Mouse (Mus musculus) heart, embryonic 13.5 days (tissue): ENCODE results near the gene St7. TPM values are rescaled to one million over a fixed set of nuclear protein-coding genes. Genes with fewer than 3 reads are reported as not detected.

Experiments used
- ATAC-seq: fragments of 200-750 bp; cut with Nextera tagmentation; 2 replicates; pipeline ENCODE4 v1.8.0; 2017; ENCODE audit warnings: moderate TSS enrichment; ENCODE audit not compliant: insufficient number of reproducible peaks, low FRiP score, low TSS enrichment; ENCODE audit errors: extremely low read depth
- H3K27ac ChIP-seq: fragments of 300-500 bp; sonication (generic); replicated peaks from 2 replicates; pipeline ENCODE4 v1.5.1; 2015; ENCODE audit warnings: moderate library complexity, mild to moderate bottlenecking, inconsistent platforms
- H3K27me3 ChIP-seq: fragments of 300-500 bp; sonication (generic); replicated peaks from 2 replicates; pipeline ENCODE4 v1.6.1; 2015; ENCODE audit warnings: mild to moderate bottlenecking, inconsistent platforms
- H3K36me3 ChIP-seq: fragments of 300-500 bp; sonication (generic); 2 replicates; pipeline ENCODE4 v1.6.1; 2015; ENCODE audit warnings: mild to moderate bottlenecking, inconsistent platforms
- H3K4me1 ChIP-seq: fragments of 300-500 bp; sonication (generic); 2 replicates; pipeline ENCODE4 v1.6.1; 2015; ENCODE audit warnings: inconsistent platforms
- H3K4me2 ChIP-seq: fragments of 300-500 bp; sonication (generic); 2 replicates; pipeline ENCODE4 v1.6.1; 2015; ENCODE audit warnings: inconsistent platforms, mild to moderate bottlenecking, moderate library complexity
- H3K4me3 ChIP-seq: fragments of 300-500 bp; sonication (generic); 2 replicates; pipeline ENCODE4 v1.5.1; 2015; ENCODE audit warnings: moderate library complexity, mild to moderate bottlenecking, inconsistent platforms
- H3K9ac ChIP-seq: fragments of 300-500 bp; sonication (generic); 2 replicates; pipeline ENCODE4 v1.6.1; 2015; ENCODE audit warnings: inconsistent platforms, mild to moderate bottlenecking, moderate library complexity
- H3K9me3 ChIP-seq: fragments of 300-500 bp; sonication (generic); 2 replicates; pipeline ENCODE4 v1.6.1; 2016; ENCODE audit warnings: inconsistent platforms
- WGBS: fragments of 180-500 bp; shearing (Covaris S2); methylation state at CpG from one replicate; pipeline ENCODE4 v1.1.7; 2015; ENCODE audit warnings: mixed read lengths; 5-methylcytosine and 5-hydroxymethylcytosine counted together
- polyA plus RNA-seq: library from polyadenylated mRNA; unstranded; fragments of >200 nt; fragmentation: Nextera tagmentation; extraction: Ambion mirVana; gene quantifications from 2 replicates; pipeline ENCODE4 v1.2.1, GENCODE M21; 2015

St7 gene
- polyA plus RNA-seq, 1 experiment from 2014 or later, result 25.9 TPM

DNA sequence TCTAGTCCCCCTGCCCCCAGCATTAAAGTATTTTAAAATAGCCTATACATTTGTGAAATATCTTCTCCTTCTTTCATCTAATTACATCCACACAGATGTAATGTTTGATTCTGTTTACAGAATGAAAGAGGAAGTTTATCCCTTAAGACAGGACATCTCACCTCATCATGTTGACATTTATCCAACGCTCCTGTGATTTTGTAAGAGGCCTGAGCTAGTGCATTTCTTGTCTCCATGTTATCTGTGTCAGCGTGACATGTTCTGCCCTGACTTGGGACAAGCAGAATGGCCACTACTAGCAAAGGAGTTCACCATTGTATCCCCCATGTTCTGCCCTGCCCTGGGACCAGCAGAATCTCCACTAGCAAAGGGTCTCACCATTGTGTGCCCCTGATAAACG lies 270.7 kb downstream of the St7 start:
- 51% methylated on average over 3 of the region's 3 CpGs for WGBS

DNA sequence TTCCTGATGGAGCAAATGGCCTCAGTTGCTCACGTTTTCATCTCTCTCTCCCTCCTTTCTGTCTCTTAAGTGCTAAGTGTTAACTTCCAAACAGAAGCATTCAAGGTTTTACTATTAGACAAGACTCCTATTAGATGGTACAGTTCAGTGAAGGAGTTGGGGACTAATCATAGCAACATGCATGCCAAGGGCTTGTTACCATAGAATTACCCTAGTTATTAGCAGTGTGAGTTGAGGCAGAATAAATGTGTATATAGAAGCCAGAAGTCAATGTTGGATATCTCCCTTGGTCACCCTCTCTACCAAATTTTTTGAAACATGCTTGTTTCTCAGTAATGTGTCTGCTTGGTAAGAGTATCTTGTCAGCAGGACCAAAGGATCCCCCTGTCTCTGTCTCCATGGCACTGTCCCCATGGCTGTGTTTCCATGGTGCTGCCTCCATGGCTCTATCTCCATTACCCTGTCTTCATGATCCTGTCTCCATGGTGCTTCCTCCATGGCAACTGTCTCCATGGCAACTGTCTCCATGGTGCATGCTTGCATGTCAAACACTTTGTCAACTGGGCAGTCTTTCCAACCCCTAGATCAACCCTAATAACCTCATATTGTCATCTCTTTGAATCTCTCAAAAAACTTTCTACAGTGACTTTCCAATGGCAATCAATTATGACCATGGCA lies 275.9 kb downstream of the St7 start:
- ATAC-seq, result no peak
- H3K36me3 ChIP-seq, result no peaks in the 10 kb centered on the region
- WGBS, result 62% methylated on average over 1 of the region's 1 CpGs

More for the DNA sequence above, 270.7 kb downstream of the St7 start:
- H3K36me3 ChIP-seq, result no peaks in the 10 kb centered on the region
- no peaks in the 10 kb centered on the region for H3K4me1 ChIP-seq
- H3K9me3 ChIP-seq, result no peaks in the 10 kb centered on the region
- H3K27ac ChIP-seq, result no peak overlapping the region
- H3K9ac ChIP-seq, result no peak overlapping the region
- no peak for ATAC-seq
- H3K4me3 ChIP-seq, result no peak overlapping the region
- no peaks in the 10 kb centered on the region for H3K27me3 ChIP-seq
- no peak overlapping the region for H3K4me2 ChIP-seq

GRCm38 (mm10) chr6:17969815-17970214 lies 277.1 kb downstream of the St7 start:
- Histone ChIP-seq H3K27ac (no peak overlapping the region), H3K9ac (no peak overlapping the region), H3K36me3 (no peaks in the 10 kb centered on the region), H3K9me3 (no peaks in the 10 kb centered on the region), H3K27me3 (no peaks in the 10 kb centered on the region), H3K4me1 (no peaks in the 10 kb centered on the region), H3K4me3 (no peak overlapping the region), H3K4me2 (no peak overlapping the region)
- no peak for ATAC-seq
- WGBS, result 81% methylated on average over 1 of the region's 1 CpGs

More for the DNA sequence above, 275.9 kb downstream of the St7 start:
- H3K4me1 ChIP-seq, result no peaks in the 10 kb centered on the region
- no peak overlapping the region for H3K4me2 ChIP-seq
- H3K9ac ChIP-seq, result no peak overlapping the region
- no peaks in the 10 kb centered on the region for H3K27me3 ChIP-seq
- H3K27ac ChIP-seq, result no peak overlapping the region
- no peak overlapping the region for H3K4me3 ChIP-seq
- H3K9me3 ChIP-seq, result no peaks in the 10 kb centered on the region

GRCm38 (mm10) chr6:17971393-17971792 lies 278.7 kb downstream of the St7 start:
- Histone ChIP-seq H3K4me2 (no peak overlapping the region), H3K27ac (no peak overlapping the region), H3K9me3 (no peaks in the 10 kb centered on the region), H3K4me3 (no peak overlapping the region), H3K4me1 (no peaks in the 10 kb centered on the region), H3K27me3 (no peaks in the 10 kb centered on the region), H3K36me3 (no peaks in the 10 kb centered on the region), H3K9ac (no peak overlapping the region)
- no peak for ATAC-seq

DNA sequence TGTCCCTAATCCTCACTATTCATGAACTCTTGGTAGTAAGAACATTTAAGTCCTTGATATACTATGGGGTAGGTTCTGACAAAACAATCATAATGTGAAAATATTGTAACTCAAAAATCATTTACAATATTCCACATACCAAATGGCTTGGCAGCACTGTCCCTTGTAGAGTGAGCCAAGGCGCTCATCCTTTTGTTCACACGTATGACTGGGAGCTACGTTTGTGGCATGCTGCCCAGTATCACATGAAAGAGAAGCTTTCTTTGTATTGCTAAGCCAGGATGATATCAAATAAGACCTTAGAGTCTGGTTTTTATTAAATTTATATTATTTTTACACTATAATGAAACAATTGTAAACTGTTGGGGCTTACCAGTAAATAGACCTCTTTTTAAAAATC lies 281.7 kb downstream of the St7 start:
- H3K4me2 ChIP-seq, result no peak overlapping the region
- H3K27ac ChIP-seq, result no peak overlapping the region
- H3K4me3 ChIP-seq, result no peak overlapping the region
- 71% methylated on average over 3 of the region's 3 CpGs for WGBS
- no peak for ATAC-seq
- H3K4me1 ChIP-seq, result no peaks in the 10 kb centered on the region
- no peaks in the 10 kb centered on the region for H3K36me3 ChIP-seq
- no peaks in the 10 kb centered on the region for H3K9me3 ChIP-seq
- H3K9ac ChIP-seq, result no peak overlapping the region
- no peaks in the 10 kb centered on the region for H3K27me3 ChIP-seq

DNA sequence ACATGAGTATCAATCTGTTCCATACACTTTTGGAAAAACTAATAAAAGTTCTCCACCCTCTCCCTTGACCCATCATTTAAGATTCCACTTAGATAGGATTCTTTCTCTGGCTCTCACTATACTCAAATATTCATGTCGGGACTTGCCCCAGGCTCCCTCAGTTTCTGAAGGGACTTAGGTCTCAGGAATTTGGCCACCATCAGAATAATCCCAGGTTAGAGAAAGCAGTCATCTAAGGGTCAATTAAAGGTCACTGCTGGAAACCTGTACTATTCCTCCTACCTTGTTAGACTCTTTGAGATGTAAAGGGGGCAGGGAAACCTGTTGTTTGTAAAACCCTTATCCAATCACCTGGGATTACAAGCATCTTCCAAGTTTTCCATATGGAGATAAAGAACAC lies 284.4 kb downstream of the St7 start:
- no peak overlapping the region for H3K9ac ChIP-seq
- no peak for ATAC-seq
- 51% methylated on average over 1 of the region's 1 CpGs for WGBS
- H3K27me3 ChIP-seq, result no peaks in the 10 kb centered on the region
- H3K9me3 ChIP-seq, result no peaks in the 10 kb centered on the region
- H3K27ac ChIP-seq, result no peak overlapping the region
- H3K4me2 ChIP-seq, result no peak overlapping the region
- H3K36me3 ChIP-seq, result no peaks in the 10 kb centered on the region
- H3K4me1 ChIP-seq, result no peaks in the 10 kb centered on the region
- no peak overlapping the region for H3K4me3 ChIP-seq

GRCm38 (mm10) chr6:17978324-17978723 lies 285.6 kb downstream of the St7 start:
- Histone ChIP-seq H3K27me3 (no peaks in the 10 kb centered on the region), H3K27ac (no peak overlapping the region), H3K9me3 (no peaks in the 10 kb centered on the region), H3K36me3 (no peaks in the 10 kb centered on the region), H3K4me2 (no peak overlapping the region), H3K4me3 (no peak overlapping the region), H3K4me1 (no peaks in the 10 kb centered on the region), H3K9ac (no peak overlapping the region)
- 72% methylated on average over 5 of the region's 5 CpGs for WGBS
- ATAC-seq, result no peak

DNA sequence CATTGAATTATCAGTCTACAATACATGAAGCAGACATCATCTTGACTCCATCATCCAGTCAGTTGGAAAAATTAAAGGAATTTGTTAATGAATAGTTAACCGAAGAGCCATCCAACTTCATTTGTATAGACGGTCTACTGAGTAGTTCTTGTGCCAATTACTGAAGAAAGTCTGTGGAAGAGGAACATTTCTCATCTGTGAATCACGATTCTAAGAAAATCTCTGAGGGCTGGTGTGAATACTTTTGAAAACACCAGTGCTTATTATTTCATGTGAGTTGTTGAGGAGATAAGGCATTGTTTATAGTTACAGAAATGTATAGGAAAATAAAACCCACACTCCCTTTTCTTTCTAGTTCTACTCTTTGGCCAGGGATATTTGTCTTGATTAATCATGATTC lies 286.1 kb downstream of the St7 start:
- ATAC-seq, result no peak
- Histone ChIP-seq H3K27ac (no peak overlapping the region), H3K9ac (no peak overlapping the region), H3K4me2 (no peak overlapping the region), H3K27me3 (no peaks in the 10 kb centered on the region), H3K4me1 (no peaks in the 10 kb centered on the region), H3K9me3 (no peaks in the 10 kb centered on the region), H3K36me3 (no peaks in the 10 kb centered on the region), H3K4me3 (no peak overlapping the region)
- WGBS, result 77% methylated on average over 3 of the region's 3 CpGs

DNA sequence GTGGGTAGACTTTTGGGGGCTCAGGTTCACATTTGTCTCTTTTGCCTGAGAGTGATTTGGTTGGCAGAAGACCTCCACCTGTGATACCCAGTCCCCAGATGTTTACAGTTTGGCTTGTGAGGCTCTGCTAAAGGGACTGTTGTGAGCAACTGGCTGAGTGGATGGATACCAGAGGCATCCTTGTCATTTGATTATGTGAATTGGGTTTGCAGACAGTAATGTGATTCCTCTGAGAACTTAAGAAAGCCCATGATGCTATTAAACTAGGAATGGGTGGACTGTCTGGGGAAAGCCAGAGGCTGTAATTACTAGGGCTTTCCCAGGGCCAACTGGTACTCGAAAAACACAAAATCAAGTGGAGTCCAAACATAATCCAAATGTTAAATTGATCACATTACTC lies 286.6 kb downstream of the St7 start:
- Histone ChIP-seq H3K4me3 (no peak overlapping the region), H3K4me2 (no peak overlapping the region), H3K36me3 (no peaks in the 10 kb centered on the region), H3K4me1 (no peaks in the 10 kb centered on the region), H3K27me3 (no peaks in the 10 kb centered on the region), H3K9me3 (no peaks in the 10 kb centered on the region), H3K9ac (no peak overlapping the region), H3K27ac (no peak overlapping the region)
- ATAC-seq, result no peak
- WGBS, result 79% methylated on average over 1 of the region's 1 CpGs

DNA sequence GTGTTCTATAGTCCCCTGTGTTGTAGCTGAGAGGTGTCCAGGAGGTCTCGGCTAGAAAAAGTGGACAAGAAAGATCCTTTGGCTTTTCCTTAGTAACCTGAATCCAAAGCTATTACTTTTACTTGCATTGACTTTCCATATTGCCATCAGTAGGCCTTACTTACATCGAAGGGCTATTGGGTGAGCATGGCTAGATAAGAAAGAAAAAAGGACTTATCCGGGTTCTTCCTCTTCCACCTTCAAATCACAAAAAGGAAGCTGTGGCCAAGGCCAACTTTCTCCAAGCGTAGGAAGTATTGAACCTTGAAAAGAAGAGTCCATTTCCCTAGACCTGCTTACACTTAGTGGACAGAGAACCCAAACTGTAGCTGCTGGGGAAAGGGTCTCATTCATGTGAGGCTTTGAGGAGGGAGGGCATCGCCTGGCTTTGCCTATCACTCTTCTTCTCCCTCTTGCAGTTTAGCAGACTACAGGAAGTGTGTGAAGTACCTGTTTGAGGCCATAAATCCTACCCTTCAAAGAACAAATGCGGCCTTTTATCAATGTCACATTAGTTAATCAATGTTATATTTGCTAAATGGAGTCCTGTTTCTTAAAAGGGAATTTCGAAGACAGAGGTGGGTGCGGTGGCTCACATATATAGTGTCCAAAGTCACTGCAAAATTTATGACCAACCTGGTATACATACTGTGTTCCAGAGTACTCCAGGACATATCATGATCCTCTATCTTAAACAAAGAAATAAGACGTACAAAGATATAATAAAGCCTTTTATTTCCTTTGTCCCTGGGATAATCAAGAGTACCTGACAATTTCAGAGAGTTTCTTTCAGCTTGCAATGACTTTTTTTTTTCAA lies 297.7 kb downstream of the St7 start:
- Histone ChIP-seq H3K4me3 (no peak overlapping the region), H3K27me3 (no peaks in the 10 kb centered on the region), H3K27ac (no peak overlapping the region), H3K4me1 (no peaks in the 10 kb centered on the region), H3K4me2 (no peak overlapping the region), H3K36me3 (no peaks in the 10 kb centered on the region), H3K9me3 (no peaks in the 10 kb centered on the region), H3K9ac (no peak overlapping the region)
- no peak for ATAC-seq
- WGBS, result 83% methylated on average over 9 of the region's 9 CpGs

DNA sequence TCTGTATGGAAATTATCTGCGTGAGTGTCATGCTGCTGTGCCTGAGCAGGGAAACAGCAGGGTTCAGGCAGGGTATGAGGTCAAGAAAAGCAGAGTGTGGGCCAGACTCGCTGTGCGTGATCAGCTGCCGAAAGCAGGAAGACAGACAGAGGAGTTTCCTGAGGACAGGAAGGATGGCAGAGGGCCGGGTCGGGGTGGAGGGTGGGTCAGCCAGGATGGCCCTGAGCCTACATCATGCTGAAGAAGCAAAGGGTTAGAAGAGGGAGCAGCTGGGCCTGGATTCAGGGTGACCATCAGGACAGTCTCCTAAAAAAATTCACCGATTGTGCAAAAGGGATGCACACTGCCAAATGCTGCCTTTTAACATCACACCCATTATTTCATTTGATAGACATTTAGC lies 298.9 kb downstream of the St7 start:
- Histone ChIP-seq H3K36me3 (no peaks in the 10 kb centered on the region), H3K27me3 (no peaks in the 10 kb centered on the region), H3K4me2 (no peak overlapping the region), H3K4me1 (no peaks in the 10 kb centered on the region), H3K4me3 (no peak overlapping the region), H3K27ac (no peak overlapping the region), H3K9ac (no peak overlapping the region), H3K9me3 (no peaks in the 10 kb centered on the region)
- 42% methylated on average over 7 of the region's 7 CpGs for WGBS
- ATAC-seq, result no peak
